Comparison of ENCODE assay signal across 21 mouse cellular contexts in the genomic region with DNA sequence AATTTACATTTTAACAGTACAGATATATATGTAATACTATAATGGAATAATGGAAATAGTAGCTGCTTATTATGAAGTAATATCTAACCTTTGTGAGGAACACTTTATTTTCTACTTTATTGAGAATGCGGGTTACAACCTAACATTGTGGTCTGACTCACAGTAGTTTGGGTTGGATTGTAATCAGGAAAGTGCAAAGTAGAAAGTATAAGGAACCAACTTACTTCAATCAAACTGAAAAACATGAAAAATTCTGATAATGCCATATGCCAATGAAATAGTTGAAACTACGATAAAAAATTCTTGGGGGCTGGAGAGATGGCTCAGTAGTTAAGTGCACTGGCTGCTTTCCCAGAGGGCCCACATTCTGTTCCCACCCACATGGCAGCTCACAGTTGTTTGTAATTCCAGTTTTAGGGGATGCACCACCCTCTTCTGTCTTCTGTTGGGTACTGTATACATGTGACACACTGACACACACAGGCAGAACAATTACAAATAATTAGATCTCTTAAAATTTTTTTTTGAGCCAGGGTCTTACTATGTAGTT. TPM values are rescaled to one million over a fixed set of nuclear protein-coding genes. Genes with fewer than 3 reads are reported as not detected.
DNase-seq lines count a peak whose midpoint lies in the region; ATAC-seq and TF ChIP-seq lines count a peak whose summit lies in the region.
"Had no signal": no experiment of that assay in that cellular context is flagged by ENCODE, and none has a peak within 500 bp of the region (broad histone marks: within the 10 kb centered on the region; RNA-seq: fewer than 3 reads in every experiment).

No protein-coding gene starts in this region.

- no peaks in the 10 kb centered on the region for H3K9me3 ChIP-seq in forebrain, embryonic 14.5 days (replicated peaks; ENCODE audit: control insufficient read depth, low read length)
- no peaks in the 10 kb centered on the region for H3K9me3 ChIP-seq in forebrain, embryonic 10.5 days
- H3K9me3 ChIP-seq: embryonic facial prominence, embryonic 10.5 days; heart, embryonic 12.5 days; liver, embryonic 12.5 days had no signal

- no peak for ATAC-seq in forebrain, embryonic 14.5 days
- ATAC-seq: forebrain, embryonic 16.5 days; hindbrain, postnatal 0 days; liver, embryonic 12.5 days had no signal

- H3K27ac ChIP-seq in forebrain, embryonic 14.5 days (ENCODE audit: low read depth, low read length): no peak overlapping the region
- H3K27ac ChIP-seq in forebrain, embryonic 10.5 days: no peak overlapping the region
- no peak overlapping the region for H3K27ac ChIP-seq in heart, adult 2 months
- H3K27ac ChIP-seq: embryonic facial prominence, embryonic 10.5 days; hindbrain, postnatal 0 days; liver, embryonic 12.5 days had no signal

- no peak for TF ChIP-seq EP300 in heart, adult 2 months (IDR thresholded peaks at IDR 0.05; ENCODE audit: insufficient read depth, low read depth, low read length)

- TF ChIP-seq POLR2A in heart, adult 2 months (IDR thresholded peaks at IDR 0.05; ENCODE audit: insufficient read depth, low read depth, low read length): no peak

- H3K9ac ChIP-seq in forebrain, embryonic 14.5 days (ENCODE audit: low read length): no peak overlapping the region
- no peak overlapping the region for H3K9ac ChIP-seq in heart, adult 2 months (ENCODE audit: low read depth, low read length)
- H3K9ac ChIP-seq: heart, embryonic 12.5 days; liver, embryonic 12.5 days; lung, embryonic 14.5 days had no signal

- no peaks in the 10 kb centered on the region for H3K27me3 ChIP-seq in forebrain, embryonic 14.5 days (replicated peaks; ENCODE audit: control insufficient read depth, insufficient read depth, low read length)
- H3K27me3 ChIP-seq in forebrain, embryonic 10.5 days (ENCODE audit: poor library complexity, severe bottlenecking): no peaks in the 10 kb centered on the region
- no peaks in the 10 kb centered on the region for H3K27me3 ChIP-seq in heart, adult 2 months (ENCODE audit: control insufficient read depth, insufficient read depth, low read length)
- H3K27me3 ChIP-seq: heart, embryonic 12.5 days; liver, embryonic 12.5 days had no signal

- H3K36me3 ChIP-seq in forebrain, embryonic 14.5 days (ENCODE audit: control insufficient read depth, insufficient read depth, low read length): no peaks in the 10 kb centered on the region
- peaks cover 20% of the 10 kb centered on the region for H3K36me3 ChIP-seq in forebrain, embryonic 10.5 days (replicated peaks)
- H3K36me3 ChIP-seq in heart, adult 2 months (ENCODE audit: control insufficient read depth, insufficient read depth, low read length): peaks cover 3% of the 10 kb centered on the region

- WGBS in forebrain, embryonic 14.5 days: 81% methylated on average over 2 of the region's 2 CpGs
- 94% methylated on average over 2 of the region's 2 CpGs for WGBS in forebrain, embryonic 10.5 days
- 70% methylated on average over 2 of the region's 2 CpGs for WGBS in heart, adult 2 months

- TF ChIP-seq CTCF in heart, adult 2 months (IDR thresholded peaks at IDR 0.05): no peak

- peak; percentile 29 for DNase-seq in forebrain, embryonic 14.5 days (ENCODE audit: low spot score)
- no peak for DNase-seq in forebrain, embryonic 10.5 days (ENCODE audit: extremely low spot score, low spot score)
- DNase-seq in layer of hippocampus, adult 18-20 months (ENCODE audit: low spot score in 2 of 2): peak; percentile 81 to 94
- DNase-seq in left cerebral cortex, adult 18-20 months (ENCODE audit: low spot score in 2 of 2): peak; percentile 50 to 71
- DNase-seq in right cerebral cortex, postnatal 10 days (ENCODE audit: low spot score in 2 of 2): peak; percentile 50
- DNase-seq in heart, adult 2 months: no peak
- no peak for DNase-seq in neural tube, embryonic 10.5 days (ENCODE audit: extremely low spot score, low spot score)
- DNase-seq in lung, postnatal 25 days (ENCODE audit: low spot score): no peak
- DNase-seq: cerebellum, adult 11 months; cerebellum, postnatal 36 days; kidney, adult 18-20 months; kidney, postnatal 25 days; lung, embryonic 14.5 days; midbrain, embryonic 14.5 days; retina, postnatal 1 day; thymus, postnatal 4 days had no signal

- peaks cover 5% of the 10 kb centered on the region; the same call in 1 of the 2 replicates for H3K4me1 ChIP-seq in forebrain, embryonic 14.5 days (ENCODE audit: control insufficient read depth, insufficient read depth, low read length)
- H3K4me1 ChIP-seq in forebrain, embryonic 10.5 days: peaks cover 16% of the 10 kb centered on the region
- H3K4me1 ChIP-seq in heart, adult 2 months (ENCODE audit: control insufficient read depth, insufficient read depth, low read length): peaks cover 3% of the 10 kb centered on the region

- H3K79me2 ChIP-seq in heart, adult 2 months (replicated peaks; ENCODE audit: control insufficient read depth, insufficient read depth, low read length): peaks cover 6% of the 10 kb centered on the region; the same call in 1 of the 2 replicates

- no peak overlapping the region for H3K4me2 ChIP-seq in forebrain, embryonic 14.5 days (ENCODE audit: low read length)
- H3K4me2 ChIP-seq: heart, embryonic 12.5 days; liver, embryonic 12.5 days; lung, embryonic 14.5 days had no signal

- no peak overlapping the region for H3K4me3 ChIP-seq in forebrain, embryonic 14.5 days (ENCODE audit: low read depth, low read length)
- H3K4me3 ChIP-seq in forebrain, embryonic 10.5 days: no peak overlapping the region
- H3K4me3 ChIP-seq in heart, adult 2 months: no peak overlapping the region
- H3K4me3 ChIP-seq: embryonic facial prominence, embryonic 10.5 days; heart, embryonic 12.5 days; liver, embryonic 12.5 days had no signal

- intact Hi-C loops in heart, adult 2 months (cut with DNase I): loop anchor here (5.0 to 10.0 kb wide), 2 partner anchors 109 to 507 kb away; no protein-coding TSS in a partner anchor

RNA-seq across cellular contexts. Expression of gene Stag1, which starts 50.3 kb away (rescaled TPM):
- polyA plus RNA-seq in forebrain, embryonic 14.5 days (2014; fragmentation: Nextera tagmentation; extraction: Ambion mirVana): 36.4 and 50.7 TPM in 2 replicates
- 52.3 and 53.9 TPM in 2 replicates for polyA plus RNA-seq in forebrain, embryonic 10.5 days (2016; fragmentation: Nextera tagmentation; extraction: Ambion mirVana)
- 10 to 100 TPM; 64.9 to 68.0 TPM for total RNA-seq in layer of hippocampus, adult 18-20 months (2021)
- 10 to 100 TPM; 69.0 to 70.1 TPM for total RNA-seq in left cerebral cortex, adult 18-20 months (2021)
- 10 to 100 TPM; 27.8 TPM for total RNA-seq in heart, adult 2 months (2021)
- polyA plus RNA-seq in heart, adult 2 months (2012; rRNA removed): 4.1 and 8.1 TPM in 2 replicates

Comparison
In these comparisons a context has a peak if more than half of its experiments do, and no peak if none do; other contexts are left out.
1. DNase-seq: peak in forebrain, embryonic 14.5 days (single experiment), layer of hippocampus, adult 18-20 months (2 of 2), left cerebral cortex, adult 18-20 months (2 of 2) and right cerebral cortex, postnatal 10 days (2 of 2); none in forebrain, embryonic 10.5 days (single experiment), heart, adult 2 months (0 of 2), neural tube, embryonic 10.5 days (single experiment) and lung, postnatal 25 days (single experiment).